Mouse (Mus musculus): ENCODE data around the gene Qpct. TPM values are rescaled to one million over a fixed set of nuclear protein-coding genes. Genes with fewer than 3 reads are reported as not detected.

Qpct gene
- polyA plus RNA-seq, 1 experiment from 2014 or later, result 2.9 TPM

- Histone ChIP-seq H3K27me3 (replicated peaks; ENCODE audit: low read depth, poor library complexity, severe bottlenecking) (no peaks in the 10 kb centered on the region), H3K4me3 (no peak overlapping the region), H3K9me3 (no peaks in the 10 kb centered on the region), H3K4me1 (peaks cover 6% of the 10 kb centered on the region), H3K36me3 (replicated peaks) (no peaks in the 10 kb centered on the region), H3K27ac (replicated peaks) (no peak overlapping the region)
- DNase-seq (ENCODE audit: low spot score), result no peak
- WGBS, result 88% methylated on average over 6 of the region's 6 CpGs
Measured at GRCm38 (mm10) chr17:79135826-79136225, 84.1 kb downstream of the Qpct start.

- H3K9me3 ChIP-seq, result no peaks in the 10 kb centered on the region
- no peaks in the 10 kb centered on the region for H3K36me3 ChIP-seq (replicated peaks)
- DNase-seq (ENCODE audit: low spot score), result no peak
- H3K27ac ChIP-seq (replicated peaks), result no peak overlapping the region
- H3K4me3 ChIP-seq, result no peak overlapping the region
- no peaks in the 10 kb centered on the region for H3K27me3 ChIP-seq (replicated peaks; ENCODE audit: low read depth, poor library complexity, severe bottlenecking)
- H3K4me1 ChIP-seq, result peaks cover 6% of the 10 kb centered on the region
- WGBS, result 92% methylated on average over 2 of the region's 2 CpGs
Measured at GRCm38 (mm10) chr17:79136401-79136800, 84.7 kb downstream of the Qpct start.

Other genes with a start within 250 kb of the Qpct start
- 14.6 and 15.2 TPM in 2 replicates for gene Heatr5b, start 216.5 kb upstream of the Qpct start, polyA plus RNA-seq (2016; fragmentation: Nextera tagmentation; extraction: Ambion mirVana)
- gene Gpatch11, start 216.3 kb upstream of the Qpct start, polyA plus RNA-seq (2016; fragmentation: Nextera tagmentation; extraction: Ambion mirVana), result 39.3 and 42.7 TPM in 2 replicates
- gene Eif2ak2, start 169.3 kb upstream of the Qpct start, polyA plus RNA-seq (2016; fragmentation: Nextera tagmentation; extraction: Ambion mirVana), result 6.0 and 7.6 TPM in 2 replicates
- gene Sult6b1, start 144.9 kb upstream of the Qpct start, polyA plus RNA-seq (2016; fragmentation: Nextera tagmentation; extraction: Ambion mirVana), result 0.19 TPM in 1 of 2 replicates, not detected in the other
- 99.2 and 102 TPM in 2 replicates for gene Cebpzos, start 135.4 kb upstream of the Qpct start, polyA plus RNA-seq (2016; fragmentation: Nextera tagmentation; extraction: Ambion mirVana)
- 57.8 and 66.2 TPM in 2 replicates for gene Cebpz, start 114.8 kb upstream of the Qpct start, polyA plus RNA-seq (2016; fragmentation: Nextera tagmentation; extraction: Ambion mirVana)
- 47.1 and 48.7 TPM in 2 replicates for gene Ndufaf7, start 114.8 kb upstream of the Qpct start, polyA plus RNA-seq (2016; fragmentation: Nextera tagmentation; extraction: Ambion mirVana)
- 52.4 and 54.3 TPM in 2 replicates for gene Prkd3, start 31.1 kb upstream of the Qpct start, polyA plus RNA-seq (2016; fragmentation: Nextera tagmentation; extraction: Ambion mirVana)

Data from embryonic facial prominence, embryonic 10.5 days (tissue).